Mouse (Mus musculus) neural tube, embryonic 12.5 days (tissue): Measurements from ENCODE around the gene Lrp2. TPM values are rescaled to one million over a fixed set of nuclear protein-coding genes. Genes with fewer than 3 reads are reported as not detected.
A peak's percentile ranks its signal among the peaks of the same experiment; 100 is the strongest.

ENCODE experiments used
- ATAC-seq: fragments of 200-750 bp; cut with Nextera tagmentation; 2 replicates; pipeline ENCODE4 v1.8.0; 2017; ENCODE audit warnings: low read depth, mild to moderate bottlenecking, moderate TSS enrichment, moderate library complexity; ENCODE audit not compliant: low FRiP score
- H3K27ac ChIP-seq: fragments of 300-500 bp; sonication (generic); 2 replicates; pipeline ENCODE4 v1.5.1; 2016
- H3K27me3 ChIP-seq: fragments of 300-500 bp; sonication (generic); replicated peaks from 2 replicates; pipeline ENCODE4 v1.6.1; 2016; ENCODE audit warnings: mild to moderate bottlenecking
- H3K36me3 ChIP-seq: fragments of 300-500 bp; sonication (generic); 2 replicates; pipeline ENCODE4 v1.6.1; 2016; ENCODE audit warnings: mild to moderate bottlenecking
- H3K4me1 ChIP-seq: fragments of 300-500 bp; sonication (generic); 2 replicates; pipeline ENCODE4 v1.6.1; 2016
- H3K4me2 ChIP-seq: fragments of 300-500 bp; sonication (generic); replicated peaks from 2 replicates; pipeline ENCODE4 v1.6.1; 2016; ENCODE audit warnings: mild to moderate bottlenecking
- H3K4me3 ChIP-seq: fragments of 300-500 bp; sonication (generic); 2 replicates; pipeline ENCODE4 v1.5.1; 2016
- H3K9ac ChIP-seq: fragments of 300-500 bp; sonication (generic); 2 replicates; pipeline ENCODE4 v1.6.1; 2016; ENCODE audit warnings: mild to moderate bottlenecking
- H3K9me3 ChIP-seq: fragments of 300-500 bp; sonication (generic); 2 replicates; pipeline ENCODE4 v1.6.1; 2016; ENCODE audit warnings: mild to moderate bottlenecking
- WGBS: fragments of 180-500 bp; shearing (Covaris S2); methylation state at CpG from one replicate; pipeline ENCODE4 v1.1.7; 2016; 5-methylcytosine and 5-hydroxymethylcytosine counted together
- polyA plus RNA-seq: library from polyadenylated mRNA; unstranded; fragments of >200 nt; fragmentation: Nextera tagmentation; extraction: Ambion mirVana; gene quantifications from 2 replicates; pipeline ENCODE4 v1.2.1, GENCODE M21; 2016

The Lrp2 gene
- polyA plus RNA-seq, 1 experiment from 2014 or later: 1.4 TPM

DNA sequence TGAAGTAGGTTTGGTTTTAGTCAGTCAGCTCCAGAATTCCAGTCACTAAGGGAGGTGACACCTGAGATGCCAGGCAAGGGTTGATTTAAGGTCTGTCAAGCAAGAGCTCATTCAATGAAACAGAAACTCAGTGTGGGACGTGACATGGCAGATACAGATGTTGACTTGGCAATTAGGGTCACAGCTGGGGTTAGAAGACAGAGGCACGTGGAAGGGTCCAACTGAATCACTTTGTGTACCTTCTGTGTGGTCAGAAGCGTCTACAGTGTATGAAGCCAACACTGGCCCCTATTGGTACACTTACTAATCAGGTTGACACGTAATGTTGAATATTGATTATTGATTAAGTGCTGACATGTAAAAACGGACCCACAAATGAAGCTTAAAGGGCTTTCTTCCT is 161.0 kb downstream of the Lrp2 start:
- ATAC-seq: no peak
- Histone ChIP-seq H3K4me3 (no peak overlapping the region), H3K4me2 (no peak overlapping the region), H3K27me3 (no peaks in the 10 kb centered on the region), H3K9ac (no peak overlapping the region), H3K4me1 (no peaks in the 10 kb centered on the region), H3K9me3 (no peaks in the 10 kb centered on the region), H3K27ac (no peak overlapping the region), H3K36me3 (no peaks in the 10 kb centered on the region)
- 58% methylated on average over 5 of the region's 5 CpGs for WGBS

DNA sequence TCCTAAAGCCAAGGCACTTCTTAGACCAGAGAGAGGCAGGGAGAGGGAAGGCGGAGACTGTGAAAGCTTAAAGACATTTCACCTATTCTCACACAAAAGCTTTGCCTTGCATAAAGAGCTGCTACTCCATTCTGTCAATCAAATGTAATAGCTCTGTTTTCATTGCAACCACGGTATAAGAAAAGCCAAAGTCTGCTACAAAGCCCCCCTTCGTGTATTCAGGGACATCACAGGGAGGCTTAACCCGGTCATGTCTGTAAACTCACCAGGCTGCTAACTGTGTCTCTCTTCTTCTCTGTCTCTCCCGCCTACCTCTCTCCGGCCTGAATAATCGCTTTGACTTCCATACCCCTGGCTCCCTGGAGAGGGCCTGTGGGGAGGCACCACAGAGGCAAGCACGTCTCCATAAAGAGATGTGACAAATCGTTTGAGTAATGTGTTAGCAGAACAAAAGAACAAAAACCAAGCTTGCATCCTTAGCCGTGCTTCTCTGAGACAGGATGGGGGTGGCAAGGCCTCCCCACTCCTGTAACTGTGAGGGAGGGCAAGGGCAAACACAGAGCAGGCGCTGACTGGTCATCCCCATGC is 167.5 kb downstream of the Lrp2 start:
- no peak overlapping the region for H3K27ac ChIP-seq
- peak overlapping the region; percentile 39 for H3K4me2 ChIP-seq
- H3K36me3 ChIP-seq: no peaks in the 10 kb centered on the region
- no peak overlapping the region for H3K9ac ChIP-seq
- peak; percentile 95 for ATAC-seq
- H3K4me3 ChIP-seq: no peak overlapping the region
- H3K4me1 ChIP-seq: peaks cover 22% of the 10 kb centered on the region
- no peaks in the 10 kb centered on the region for H3K9me3 ChIP-seq
- 2% methylated on average over 11 of the region's 11 CpGs for WGBS
- H3K27me3 ChIP-seq: no peaks in the 10 kb centered on the region

DNA sequence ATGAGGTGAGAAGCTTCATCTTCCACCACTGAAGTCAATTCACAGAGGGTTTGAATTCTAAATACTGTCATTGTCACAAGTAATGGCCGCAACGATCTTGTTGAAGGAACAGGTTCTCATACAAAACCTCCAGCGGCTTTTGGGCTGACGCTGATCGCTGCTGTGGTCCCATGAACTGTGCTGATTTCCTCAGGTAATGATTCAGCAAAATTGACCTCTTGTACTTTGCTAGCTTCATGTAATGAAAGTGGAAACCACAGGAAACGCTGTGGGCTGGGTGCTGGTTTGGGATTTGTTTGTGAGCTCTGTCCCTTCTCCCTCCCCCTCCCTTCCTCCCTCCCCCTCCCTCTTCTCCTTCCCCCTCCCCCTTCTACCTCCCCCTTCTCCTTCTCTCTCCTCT is 170.8 kb downstream of the Lrp2 start:
- no peak overlapping the region for H3K9ac ChIP-seq
- no peaks in the 10 kb centered on the region for H3K9me3 ChIP-seq
- no peaks in the 10 kb centered on the region for H3K27me3 ChIP-seq
- 93% methylated on average over 6 of the region's 6 CpGs for WGBS
- H3K4me1 ChIP-seq: peaks cover 22% of the 10 kb centered on the region
- no peak for ATAC-seq
- no peaks in the 10 kb centered on the region for H3K36me3 ChIP-seq
- no peak overlapping the region for H3K4me2 ChIP-seq
- no peak overlapping the region for H3K4me3 ChIP-seq
- H3K27ac ChIP-seq: no peak overlapping the region

DNA sequence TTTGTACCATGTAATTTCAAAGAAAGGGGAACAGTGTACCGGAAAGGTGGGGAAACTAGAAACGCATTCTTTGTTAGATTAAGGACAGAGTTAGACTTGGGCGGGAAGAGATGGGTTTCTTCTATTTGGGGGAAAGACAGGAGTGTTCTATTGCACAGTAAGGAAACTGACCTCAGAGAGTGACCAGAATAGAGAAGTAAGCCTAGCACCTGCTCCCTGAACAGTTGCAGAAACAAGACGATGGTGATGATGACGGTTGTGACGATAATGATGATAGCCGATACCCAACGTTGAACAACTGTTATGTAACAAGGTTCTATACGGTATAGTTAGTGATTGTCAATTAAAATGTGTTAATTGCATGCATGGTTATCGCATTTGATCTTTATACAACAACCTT is 171.3 kb downstream of the Lrp2 start:
- Histone ChIP-seq H3K9me3 (no peaks in the 10 kb centered on the region), H3K4me3 (no peak overlapping the region), H3K27me3 (no peaks in the 10 kb centered on the region), H3K27ac (no peak overlapping the region), H3K9ac (no peak overlapping the region), H3K4me2 (no peak overlapping the region), H3K36me3 (no peaks in the 10 kb centered on the region), H3K4me1 (peaks cover 22% of the 10 kb centered on the region)
- no peak for ATAC-seq
- 95% methylated on average over 10 of the region's 10 CpGs for WGBS

DNA sequence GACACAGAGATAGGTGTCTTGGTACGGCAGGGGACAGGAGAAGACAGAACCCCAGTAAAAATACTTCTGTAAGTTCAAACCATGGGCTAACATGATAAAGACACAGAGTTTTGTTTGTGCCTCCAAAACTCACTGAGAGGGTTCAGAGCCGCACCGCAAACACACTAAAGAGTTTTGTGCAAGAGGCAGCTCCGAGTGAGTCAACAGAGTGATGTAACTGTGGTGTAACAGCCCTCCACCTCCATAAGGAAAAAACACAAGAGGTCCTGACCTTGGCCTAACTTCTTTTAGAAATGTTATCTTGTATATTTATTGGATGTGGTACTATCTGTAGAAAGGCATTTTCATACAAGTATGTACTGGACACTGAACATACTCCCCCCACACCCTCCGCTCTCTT is 180.2 kb downstream of the Lrp2 start:
- Histone ChIP-seq H3K9ac (no peak overlapping the region), H3K4me3 (no peak overlapping the region), H3K4me1 (no peaks in the 10 kb centered on the region), H3K9me3 (no peaks in the 10 kb centered on the region), H3K27ac (no peak overlapping the region), H3K36me3 (no peaks in the 10 kb centered on the region), H3K27me3 (no peaks in the 10 kb centered on the region), H3K4me2 (no peak overlapping the region)
- 94% methylated on average over 5 of the region's 5 CpGs for WGBS
- ATAC-seq: no peak

DNA sequence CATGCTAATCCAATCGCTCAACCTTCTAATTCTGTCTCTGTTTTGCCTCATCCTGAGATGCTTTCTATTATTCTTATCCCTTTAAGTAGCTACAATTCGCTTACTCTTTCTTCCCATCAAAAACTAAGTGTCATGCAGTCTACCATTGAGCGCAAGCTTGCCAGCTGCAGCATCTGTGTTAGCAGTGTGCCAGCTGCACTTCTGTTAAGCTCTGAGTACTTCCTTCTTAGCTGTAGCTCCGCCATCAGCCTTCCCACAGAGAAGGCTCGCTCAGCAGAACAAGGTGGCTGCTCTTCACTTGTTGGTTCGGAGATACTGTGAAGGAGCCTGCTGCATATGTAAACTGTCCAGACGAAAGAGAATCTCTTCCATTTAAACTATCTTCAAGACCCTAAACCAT is 183.6 kb downstream of the Lrp2 start:
- no peak overlapping the region for H3K4me2 ChIP-seq
- no peak for ATAC-seq
- H3K27ac ChIP-seq: no peak overlapping the region
- no peak overlapping the region for H3K9ac ChIP-seq
- 86% methylated on average over 7 of the region's 7 CpGs for WGBS
- H3K36me3 ChIP-seq: no peaks in the 10 kb centered on the region
- H3K4me1 ChIP-seq: no peaks in the 10 kb centered on the region
- H3K9me3 ChIP-seq: no peaks in the 10 kb centered on the region
- no peak overlapping the region for H3K4me3 ChIP-seq
- H3K27me3 ChIP-seq: no peaks in the 10 kb centered on the region

DNA sequence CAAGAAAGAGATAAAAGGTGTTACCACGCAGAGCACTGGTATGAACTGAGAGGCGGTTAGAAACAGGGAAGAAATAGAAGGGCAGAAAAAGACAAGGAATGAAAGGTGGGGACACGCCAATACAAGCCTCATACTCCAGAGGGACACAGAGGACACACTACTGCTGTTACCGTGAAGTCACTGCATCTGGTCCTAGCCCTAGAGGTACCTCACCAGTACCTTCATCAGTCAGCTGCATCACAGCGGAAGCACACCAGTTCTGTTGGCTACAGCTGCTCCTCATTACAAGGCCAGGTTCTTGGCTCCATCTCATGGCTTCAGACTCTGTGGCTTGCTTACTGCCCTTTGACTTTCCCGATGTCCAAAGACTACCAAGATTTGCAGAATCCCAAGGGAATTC is 184.0 kb downstream of the Lrp2 start:
- H3K4me1 ChIP-seq: no peaks in the 10 kb centered on the region
- no peak for ATAC-seq
- no peak overlapping the region for H3K4me2 ChIP-seq
- H3K27me3 ChIP-seq: no peaks in the 10 kb centered on the region
- H3K36me3 ChIP-seq: no peaks in the 10 kb centered on the region
- no peaks in the 10 kb centered on the region for H3K9me3 ChIP-seq
- no peak overlapping the region for H3K9ac ChIP-seq
- WGBS: 95% methylated on average over 6 of the region's 6 CpGs
- H3K4me3 ChIP-seq: no peak overlapping the region
- no peak overlapping the region for H3K27ac ChIP-seq

DNA sequence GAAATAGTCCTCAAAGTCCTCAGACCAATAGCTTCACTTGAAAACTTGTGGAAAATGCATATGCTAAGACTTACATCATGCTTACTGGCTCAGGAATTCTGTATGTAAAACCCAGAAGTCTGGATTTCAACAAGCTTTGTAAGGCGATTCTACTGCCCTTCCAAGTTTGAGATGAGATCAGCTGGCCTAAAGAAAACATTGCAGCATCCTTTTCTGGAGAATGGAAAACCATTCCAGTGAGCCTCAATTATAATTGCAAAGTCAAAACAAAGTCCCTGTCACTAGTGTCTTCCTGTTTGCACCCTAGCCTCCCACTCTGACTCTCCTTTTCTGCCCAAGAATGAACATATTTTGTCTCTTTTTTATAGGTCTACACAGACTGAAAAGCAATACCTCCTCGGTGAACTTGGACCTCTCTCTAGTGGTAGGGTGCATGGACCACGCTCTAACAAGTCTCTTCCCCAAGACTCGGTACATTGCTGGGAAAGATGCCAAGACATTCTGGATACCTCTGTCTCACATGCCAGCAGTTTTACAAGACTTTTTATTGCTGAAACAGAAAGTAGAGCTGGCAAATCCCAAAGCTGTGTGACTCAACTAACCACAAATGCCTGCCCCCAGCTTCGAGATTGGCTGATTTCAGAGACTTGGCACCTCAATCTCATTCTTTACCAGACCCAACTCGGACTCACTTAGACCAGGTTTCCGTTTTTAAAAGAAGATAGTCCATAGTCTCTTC is 184.8 kb downstream of the Lrp2 start:
- Histone ChIP-seq H3K9me3 (no peaks in the 10 kb centered on the region), H3K36me3 (no peaks in the 10 kb centered on the region), H3K9ac (no peak overlapping the region), H3K4me3 (no peak overlapping the region), H3K4me1 (no peaks in the 10 kb centered on the region), H3K27ac (no peak overlapping the region), H3K4me2 (no peak overlapping the region), H3K27me3 (no peaks in the 10 kb centered on the region)
- no peak for ATAC-seq
- 89% methylated on average over 7 of the region's 7 CpGs for WGBS

DNA sequence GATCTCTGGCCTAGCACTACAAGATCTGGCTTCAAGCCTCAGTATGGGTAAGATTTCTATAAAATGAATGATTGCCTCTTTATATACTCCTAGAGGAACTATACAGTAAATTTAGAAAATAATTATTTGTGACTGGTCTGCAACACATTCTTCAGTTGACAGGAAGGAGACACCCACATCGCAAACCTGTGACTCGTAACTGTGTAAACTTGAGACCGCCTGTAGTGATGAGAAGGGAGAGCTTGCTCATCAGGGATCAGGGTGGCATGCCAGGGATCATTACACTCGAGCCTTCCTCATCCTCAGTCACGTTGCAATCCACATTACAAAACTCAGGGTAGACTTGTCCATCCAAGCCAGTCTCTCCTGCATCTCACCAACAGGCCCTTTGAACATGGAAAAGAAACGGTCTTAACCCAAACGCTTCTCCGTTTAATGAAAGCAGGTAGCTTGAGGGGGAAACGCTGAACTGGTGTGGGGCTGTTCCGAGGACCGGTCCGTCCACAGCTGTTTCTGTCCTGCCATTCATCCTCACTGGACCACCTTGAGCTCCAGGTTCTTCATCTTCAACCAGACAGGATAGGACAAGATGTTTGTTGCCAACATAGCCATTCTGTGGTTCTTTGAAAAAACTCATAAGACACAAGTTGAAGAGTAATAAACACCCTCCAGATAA is 189.0 kb downstream of the Lrp2 start:
- ATAC-seq: no peak
- WGBS: 85% methylated on average over 12 of the region's 12 CpGs
- Histone ChIP-seq H3K4me2 (no peak overlapping the region), H3K9ac (no peak overlapping the region), H3K27me3 (no peaks in the 10 kb centered on the region), H3K27ac (no peak overlapping the region), H3K9me3 (no peaks in the 10 kb centered on the region), H3K4me1 (no peaks in the 10 kb centered on the region), H3K36me3 (no peaks in the 10 kb centered on the region), H3K4me3 (no peak overlapping the region)

DNA sequence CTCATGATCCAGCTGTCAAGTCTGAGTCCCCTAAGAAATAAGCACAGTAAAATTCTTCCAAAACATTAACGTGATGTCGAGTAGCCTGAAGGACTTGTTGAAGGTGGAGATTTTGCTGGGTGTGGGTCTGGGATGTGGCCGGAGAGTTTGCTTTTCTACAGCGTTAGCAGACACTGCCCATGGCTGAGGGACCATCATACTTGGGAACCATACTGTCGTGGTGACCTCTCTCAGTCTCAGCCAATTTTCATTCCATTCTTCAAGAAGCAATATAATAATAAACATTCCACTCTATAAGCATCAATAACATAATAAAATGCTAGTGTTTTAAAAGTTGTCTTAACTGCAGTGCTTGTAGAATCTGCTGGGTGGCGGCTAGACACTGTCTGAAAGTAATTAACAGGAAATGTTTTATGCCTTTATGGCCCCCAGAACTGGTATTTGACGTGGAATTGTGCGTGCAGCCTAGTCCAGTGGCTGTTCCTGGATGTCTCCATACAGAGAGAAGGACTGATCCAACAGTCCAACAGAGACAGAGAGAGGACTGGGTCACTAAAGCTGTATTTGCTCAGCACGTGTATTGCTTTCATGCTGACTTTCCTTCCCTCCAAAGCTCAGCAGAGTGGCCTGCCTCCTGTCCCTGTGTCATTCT is 190.1 kb downstream of the Lrp2 start:
- Histone ChIP-seq H3K4me2 (no peak overlapping the region), H3K27ac (no peak overlapping the region), H3K4me3 (no peak overlapping the region), H3K9ac (no peak overlapping the region), H3K4me1 (no peaks in the 10 kb centered on the region), H3K9me3 (no peaks in the 10 kb centered on the region), H3K36me3 (no peaks in the 10 kb centered on the region), H3K27me3 (no peaks in the 10 kb centered on the region)
- 42% methylated on average over 9 of the region's 9 CpGs for WGBS
- no peak for ATAC-seq

DNA sequence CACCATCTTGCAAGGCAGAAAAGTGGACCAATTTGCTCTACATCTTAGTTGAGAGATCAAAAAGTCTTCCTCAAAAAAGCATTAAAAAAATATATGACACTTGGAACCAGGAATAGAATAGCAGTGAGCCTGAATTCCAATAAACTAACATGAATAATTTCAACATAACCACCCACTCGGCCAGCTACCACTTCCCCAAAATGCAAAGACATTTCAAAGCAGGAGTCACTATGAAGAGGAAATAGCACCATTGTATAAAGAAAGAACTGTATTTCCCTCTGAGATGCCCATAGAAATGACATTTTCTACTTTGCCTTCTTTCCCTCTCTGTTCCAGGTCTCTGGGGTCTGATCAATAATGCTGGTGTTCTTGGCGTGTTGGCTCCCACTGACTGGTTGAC is 191.9 kb downstream of the Lrp2 start:
- Histone ChIP-seq H3K27me3 (no peaks in the 10 kb centered on the region), H3K9me3 (no peaks in the 10 kb centered on the region), H3K27ac (no peak overlapping the region), H3K36me3 (no peaks in the 10 kb centered on the region), H3K4me3 (no peak overlapping the region), H3K9ac (no peak overlapping the region), H3K4me1 (no peaks in the 10 kb centered on the region), H3K4me2 (no peak overlapping the region)
- whole genome bisulfite sequencing: 92% methylated on average over 2 of the region's 2 CpGs
- no peak for ATAC-seq

DNA sequence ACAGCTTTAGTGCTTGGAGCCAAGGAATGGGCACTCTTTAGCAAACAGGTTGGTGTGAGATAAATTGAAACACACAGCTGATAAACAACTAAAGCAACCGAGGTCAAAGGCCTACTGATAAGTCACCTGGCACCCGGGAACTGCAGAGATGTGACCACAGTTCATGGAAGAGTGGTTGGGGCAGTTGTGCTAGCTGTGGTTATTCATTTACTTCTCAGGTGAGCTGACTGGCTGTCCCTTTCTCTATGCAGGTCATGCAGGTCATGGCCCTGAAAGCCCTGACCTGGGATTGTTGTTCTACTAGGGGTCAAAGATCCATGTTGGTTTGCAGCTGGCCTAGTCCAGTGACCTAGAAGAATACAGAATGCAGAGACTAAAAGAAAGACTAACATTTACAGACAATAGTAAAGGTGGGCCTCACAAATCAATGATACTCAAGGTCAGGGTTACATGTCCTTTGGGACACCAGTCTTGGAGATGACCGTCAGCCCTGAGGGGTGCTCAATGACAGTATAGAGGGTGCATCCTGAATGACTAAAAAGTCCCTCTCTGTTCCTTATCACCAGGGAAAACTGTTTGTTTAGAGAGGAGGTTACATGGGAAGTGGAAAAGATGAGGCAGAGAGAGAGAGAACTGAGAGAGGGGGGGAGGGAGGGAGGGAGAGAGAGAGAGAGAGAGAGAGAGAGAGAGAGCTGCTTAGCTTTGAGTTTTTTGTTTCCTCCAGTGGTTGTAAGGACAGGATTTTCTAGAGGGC is 199.6 kb downstream of the Lrp2 start:
- WGBS: 88% methylated on average over 3 of the region's 3 CpGs
- ATAC-seq: no peak

More for the DNA sequence above, 199.6 kb downstream of the Lrp2 start:
- Histone ChIP-seq H3K27me3 (no peaks in the 10 kb centered on the region), H3K9me3 (no peaks in the 10 kb centered on the region), H3K4me1 (no peaks in the 10 kb centered on the region), H3K9ac (no peak overlapping the region), H3K4me2 (no peak overlapping the region), H3K4me3 (no peak overlapping the region), H3K36me3 (no peaks in the 10 kb centered on the region), H3K27ac (no peak overlapping the region)
